In genomic region chr7:73769224-73769623, GRCm38 (mm10) we compare ENCODE assay signal across 22 mouse cellular contexts. TPM values are rescaled to one million over a fixed set of nuclear protein-coding genes. Genes with fewer than 3 reads are reported as not detected.
DNase-seq lines count a peak whose midpoint lies in the region; ATAC-seq and TF ChIP-seq lines count a peak whose summit lies in the region.
"Had no signal": no experiment of that assay in that cellular context is flagged by ENCODE, and none has a peak within 500 bp of the region (broad histone marks: within the 10 kb centered on the region; RNA-seq: fewer than 3 reads in every experiment).

No protein-coding gene starts in this region.

- peaks cover 6% of the 10 kb centered on the region; the same call in 1 of the 2 replicates for H3K4me1 ChIP-seq in lung, adult 2 months (ENCODE audit: control insufficient read depth, insufficient read depth, low read length)
- no peaks in the 10 kb centered on the region for H3K4me1 ChIP-seq in midbrain, postnatal 0 days (ENCODE audit: insufficient read depth, low read length)

- no peaks in the 10 kb centered on the region for H3K27me3 ChIP-seq in midbrain, postnatal 0 days (ENCODE audit: insufficient read depth, low read length)
- H3K27me3 ChIP-seq: forebrain, embryonic 13.5 days; hindbrain, embryonic 15.5 days; intestine, embryonic 15.5 days; kidney, embryonic 15.5 days; lung, embryonic 15.5 days; midbrain, embryonic 15.5 days; neural tube, embryonic 15.5 days; stomach, embryonic 15.5 days had no signal

- no peak for TF ChIP-seq POLR2A in lung, adult 2 months (IDR thresholded peaks at IDR 0.05; ENCODE audit: borderline replicate concordance, extremely low read depth, low read depth, low read length)

- no peak for TF ChIP-seq CTCF in lung, adult 2 months (IDR thresholded peaks at IDR 0.05; ENCODE audit: insufficient read depth, low read length)
- TF ChIP-seq CTCF in left cerebral cortex, adult 2 months (IDR thresholded peaks at IDR 0.05) = no peak
- TF ChIP-seq CTCF in midbrain, postnatal 0 days (IDR thresholded peaks at IDR 0.05) = no peak

- no peak overlapping the region for H3K4me3 ChIP-seq in lung, adult 2 months (replicated peaks; ENCODE audit: extremely low read depth, low read depth, low read length)
- no peak overlapping the region for H3K4me3 ChIP-seq in left cerebral cortex, adult 2 months
- no peak overlapping the region for H3K4me3 ChIP-seq in midbrain, postnatal 0 days (ENCODE audit: low read depth, low read length)
- H3K4me3 ChIP-seq: forebrain, embryonic 13.5 days; hindbrain, embryonic 15.5 days; intestine, embryonic 15.5 days; kidney, embryonic 15.5 days; lung, embryonic 15.5 days; midbrain, embryonic 15.5 days; neural tube, embryonic 15.5 days; stomach, embryonic 15.5 days had no signal

- H3K9me3 ChIP-seq in midbrain, postnatal 0 days (ENCODE audit: low read length) = no peaks in the 10 kb centered on the region
- H3K9me3 ChIP-seq: forebrain, embryonic 13.5 days; hindbrain, embryonic 15.5 days; intestine, embryonic 15.5 days; kidney, embryonic 15.5 days; lung, embryonic 15.5 days; midbrain, embryonic 15.5 days; neural tube, embryonic 15.5 days; stomach, embryonic 15.5 days had no signal

- peaks cover 3% of the 10 kb centered on the region; the same call in 1 of the 2 replicates for H3K36me3 ChIP-seq in midbrain, postnatal 0 days (ENCODE audit: insufficient read depth, low read length)
- H3K36me3 ChIP-seq: intestine, embryonic 15.5 days; midbrain, embryonic 15.5 days; neural tube, embryonic 15.5 days; stomach, embryonic 15.5 days had no signal

- no peak overlapping the region for H3K27ac ChIP-seq in left cerebral cortex, adult 2 months
- no peak overlapping the region for H3K27ac ChIP-seq in midbrain, postnatal 0 days (ENCODE audit: low read depth, low read length)
- H3K27ac ChIP-seq: forebrain, embryonic 13.5 days; hindbrain, embryonic 15.5 days; intestine, embryonic 15.5 days; lung, embryonic 15.5 days; midbrain, embryonic 15.5 days; neural tube, embryonic 15.5 days; stomach, embryonic 15.5 days had no signal

- H3K4me2 ChIP-seq in midbrain, postnatal 0 days (ENCODE audit: low read depth, low read length, poor library complexity, severe bottlenecking) = no peak overlapping the region
- H3K4me2 ChIP-seq: forebrain, embryonic 13.5 days; hindbrain, embryonic 15.5 days; intestine, embryonic 15.5 days; kidney, embryonic 15.5 days; liver, embryonic 11.5 days; lung, embryonic 15.5 days; midbrain, embryonic 15.5 days; neural tube, embryonic 15.5 days; stomach, embryonic 15.5 days had no signal

- peak; percentile 9 to 31 for DNase-seq in gastrocnemius, adult 8-10 months (ENCODE audit: low spot score in 2 of 2)
- DNase-seq in gastrocnemius, postnatal 36 days = no peak
- DNase-seq in lung, adult 18-20 months = peak; percentile 72 to 81
- no peak for DNase-seq in lung, adult 2 months
- DNase-seq in lung, postnatal 14 days = peak; percentile 44
- no peak for DNase-seq in left cerebral cortex, adult 2 months (ENCODE audit: extremely low spot score in 1 of 2, low spot score in 2 of 2)
- no peak for DNase-seq in midbrain, postnatal 0 days (ENCODE audit: low spot score)
- DNase-seq: B cell, adult 2 months; cerebellum, adult 8-10 months; kidney, postnatal 4 days; layer of hippocampus, adult 9-11 months; right cerebral cortex, postnatal 14 days; thymus, adult 2 months had no signal

- intact Hi-C loops in gastrocnemius, postnatal 36 days (cut with DNase I) = no loop called here
- intact Hi-C loops in left cerebral cortex, adult 2 months (cut with DNase I) = no loop called here

- ATAC-seq in midbrain, postnatal 0 days (ENCODE audit: low FRiP score) = no peak
- ATAC-seq: forebrain, embryonic 13.5 days; intestine, embryonic 15.5 days; midbrain, embryonic 15.5 days had no signal

- 64% methylated on average over 4 of the region's 4 CpGs for WGBS in lung, adult 2 months
- WGBS in midbrain, postnatal 0 days = 96% methylated on average over 4 of the region's 4 CpGs

- no peak overlapping the region for H3K9ac ChIP-seq in midbrain, postnatal 0 days (replicated peaks; ENCODE audit: low read length, poor library complexity, severe bottlenecking)
- H3K9ac ChIP-seq: forebrain, embryonic 13.5 days; hindbrain, embryonic 15.5 days; intestine, embryonic 15.5 days; kidney, embryonic 15.5 days; lung, embryonic 15.5 days; midbrain, embryonic 15.5 days; neural tube, embryonic 15.5 days; stomach, embryonic 15.5 days had no signal

RNA-seq across cellular contexts. Expression of gene Fam174b, which starts 29.1 kb away (rescaled TPM):
- 1 to 10 TPM; 2.2 to 3.8 (median 3.0) TPM for total RNA-seq in gastrocnemius, adult 8-10 months (2022)
- total RNA-seq in gastrocnemius, postnatal 36 days (2021) = 1 to 10 TPM; 1.3 to 2.3 TPM
- polyA plus RNA-seq in lung, adult 2 months (2012; rRNA removed) = 135 and 156 TPM in 2 replicates
- 10 to 100 TPM; 32.9 to 33.8 TPM for total RNA-seq in left cerebral cortex, adult 2 months (2021)
- 27.7 and 36.2 TPM in 2 replicates for total RNA-seq in midbrain, postnatal 0 days (2014; rRNA removed)
- 27.2 and 28.9 TPM in 2 replicates for polyA plus RNA-seq in midbrain, postnatal 0 days (2015; fragmentation: Nextera tagmentation; extraction: Ambion mirVana)

Comparison
In these comparisons a context has a peak if more than half of its experiments do, and no peak if none do; other contexts are left out.
1. DNase-seq: peak in gastrocnemius, adult 8-10 months (2 of 2), lung, adult 18-20 months (2 of 2) and lung, postnatal 14 days (single experiment); none in gastrocnemius, postnatal 36 days (0 of 2), lung, adult 2 months (single experiment), left cerebral cortex, adult 2 months (0 of 2) and midbrain, postnatal 0 days (single experiment).